Mouse (Mus musculus) bone marrow macrophage, adult 2 months (primary cell): ENCODE measurements around the gene Smr2. TPM values are rescaled to one million over a fixed set of nuclear protein-coding genes. Genes with fewer than 3 reads are reported as not detected.
"Not testable (repeated sequence)": the region's sequence is repeated elsewhere in the genome, so short reads cannot be mapped to it uniquely, and the experiment has no call there.

ENCODE experiments used
- H3K27ac ChIP-seq: 2 replicates; pipeline ENCODE4 v1.5.1; 2012; ENCODE audit warnings: low read depth, low read length; ENCODE audit not compliant: insufficient read depth
- H3K4me1 ChIP-seq: 2 replicates; pipeline ENCODE4 v1.6.1; 2012; ENCODE audit warnings: low read length; ENCODE audit not compliant: control insufficient read depth, insufficient read depth
- H3K4me3 ChIP-seq: 2 replicates; pipeline ENCODE4 v1.5.1; 2012; ENCODE audit warnings: mild to moderate bottlenecking, low read length, moderate library complexity; ENCODE audit not compliant: insufficient read depth
- CTCF ChIP-seq: IDR thresholded peaks from 2 replicates; pipeline ENCODE4 v1.5.1; 2012; ENCODE audit warnings: low read depth, mild to moderate bottlenecking, low read length, moderate library complexity
- POLR2A ChIP-seq: IDR thresholded peaks from 2 replicates; pipeline ENCODE4 v1.6.1; 2012; ENCODE audit warnings: mild to moderate bottlenecking, low read depth, low read length, borderline replicate concordance
- polyA plus RNA-seq: library from polyadenylated mRNA; stranded (reverse); fragments of >200 nt; gene quantifications from 2 replicates; pipeline ENCODE4 v1.2.4, GENCODE M21; 2012; ENCODE audit not compliant: missing spikeins, insufficient read depth, insufficient read length

The Smr2 gene
- not detected in 2 replicates for polyA plus RNA-seq

DNA sequence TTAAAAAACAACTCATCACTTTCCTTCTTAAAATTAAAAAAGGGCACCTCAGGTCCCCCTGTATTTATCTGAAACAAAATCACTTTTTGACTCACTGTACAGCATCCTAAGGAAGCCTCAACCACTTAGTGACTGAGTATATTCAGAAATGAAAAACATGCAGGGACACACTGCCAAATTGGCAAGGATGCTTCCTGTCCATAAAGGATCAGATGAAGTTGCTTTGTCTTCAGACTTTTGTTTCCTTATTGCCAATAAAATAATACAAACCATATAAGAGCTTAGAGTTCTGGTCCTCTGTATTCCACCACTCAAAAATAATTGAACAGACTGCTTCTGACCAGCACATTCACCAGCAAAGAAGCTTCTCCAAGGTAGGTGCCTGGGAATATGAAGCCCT is at the start of gene Smr2:
TSS of gene Smr2 (plus strand) at position 301 of the 400 bp plus-strand sequence.
- H3K4me1 ChIP-seq, H3K4me3 ChIP-seq, H3K27ac ChIP-seq: not testable (repeated sequence)

DNA sequence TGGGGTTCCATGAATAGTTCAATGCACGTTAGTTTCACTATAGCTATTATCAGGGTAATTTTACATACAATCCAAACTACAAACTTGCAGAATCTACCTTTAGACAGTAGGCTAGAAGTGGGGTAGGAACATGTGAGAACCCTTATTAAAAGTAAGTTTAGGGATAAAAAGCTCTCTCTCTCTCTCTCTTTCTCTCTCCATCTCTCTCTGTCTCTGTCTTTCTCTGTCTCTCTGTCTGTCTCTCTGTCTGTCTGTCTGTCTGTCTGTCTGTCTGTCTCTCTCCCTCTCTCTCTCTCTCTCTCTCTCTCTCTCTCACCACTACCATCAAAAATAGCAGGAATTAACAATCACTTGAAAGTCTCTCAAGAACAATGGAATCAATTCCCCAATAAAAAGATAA is 25.1 kb downstream of the Smr2 start, which contains the start of gene Gm11116:
TSS of gene Gm11116 (minus strand) at position 101 of the 400 bp plus-strand sequence.
- TF ChIP-seq CTCF (no peak), POLR2A (no peak)
- no peak within 1 kb of the TSS for H3K27ac ChIP-seq
- H3K4me3 ChIP-seq, result no peak within 1 kb of the TSS
- H3K4me1 ChIP-seq, result no peaks in the 10 kb centered on the region

DNA sequence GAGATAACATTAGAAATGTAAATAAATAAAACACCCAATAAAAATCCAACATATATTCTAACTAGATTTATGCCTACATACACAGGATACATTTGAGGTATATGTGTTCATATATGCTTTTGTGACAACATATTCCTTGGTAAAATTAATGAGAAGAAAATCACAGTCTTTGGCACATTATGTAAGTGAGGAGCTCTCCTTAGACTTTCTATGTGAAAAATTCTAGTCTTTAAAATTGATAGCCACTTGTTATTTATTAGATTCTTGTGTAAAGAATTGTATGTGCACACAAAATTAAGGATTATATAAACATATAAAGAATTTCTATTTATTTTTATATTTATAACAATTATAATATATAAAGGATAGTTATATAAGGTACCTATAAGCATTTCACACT is 67.6 kb downstream of the Smr2 start, which contains the start of gene Gm11115:
TSS of gene Gm11115 (minus strand) at position 101 of the 400 bp plus-strand sequence.
- TF ChIP-seq POLR2A, result no peak
- TF ChIP-seq CTCF, result no peak
- H3K4me3 ChIP-seq, result no peak within 1 kb of the TSS
- H3K27ac ChIP-seq, result no peak within 1 kb of the TSS
- no peaks in the 10 kb centered on the region for H3K4me1 ChIP-seq

Other genes with a start within 250 kb of the Smr2 start
- gene Odam, start 201.5 kb upstream of the Smr2 start, polyA plus RNA-seq, result not detected in 2 replicates
- gene Csn3, start 161.0 kb upstream of the Smr2 start, polyA plus RNA-seq, result 0.45 TPM in 1 of 2 replicates, not detected in the other
- gene 2310003L06Rik, start 117.1 kb upstream of the Smr2 start, polyA plus RNA-seq, result not detected in 2 replicates
- gene Gm28434, start 117.0 kb upstream of the Smr2 start, polyA plus RNA-seq, result not detected in 2 replicates
- not detected in 2 replicates for gene Cabs1, start 107.1 kb upstream of the Smr2 start, polyA plus RNA-seq
- not detected in 2 replicates for gene Smr3a, start 84.0 kb upstream of the Smr2 start, polyA plus RNA-seq
- not detected in 2 replicates for gene Gm11116, start 25.0 kb downstream of the Smr2 start, polyA plus RNA-seq
- gene Gm11115, start 67.5 kb downstream of the Smr2 start, polyA plus RNA-seq, result not detected in 2 replicates
- gene Gm7714, start 182.4 kb downstream of the Smr2 start, polyA plus RNA-seq, result not detected in 2 replicates
- not detected in 2 replicates for gene Prol1, start 230.8 kb downstream of the Smr2 start, polyA plus RNA-seq